Mouse (Mus musculus) kidney, postnatal 0 days (tissue): ENCODE data around the gene Dock6. TPM values are rescaled to one million over a fixed set of nuclear protein-coding genes. Genes with fewer than 3 reads are reported as not detected.

Experiments used
- ATAC-seq: fragments of 200-750 bp; cut with Nextera tagmentation; replicated peaks from 2 replicates; pipeline ENCODE4 v1.8.0; 2017; ENCODE audit warnings: low read depth, moderate number of reproducible peaks, moderate TSS enrichment, moderate library complexity; ENCODE audit not compliant: low FRiP score
- DNase-seq: peaks from one replicate; pipeline ENCODE4 v3.0.0-alpha.2; 2016; ENCODE audit warnings: low spot score
- H3K27ac ChIP-seq: fragments of 300-500 bp; sonication (generic); 2 replicates; pipeline ENCODE4 v1.5.1; 2014; ENCODE audit warnings: mild to moderate bottlenecking
- H3K27me3 ChIP-seq: fragments of 300-500 bp; sonication (generic); 2 replicates; pipeline ENCODE4 v1.6.1; 2014; ENCODE audit warnings: low read length, mixed read lengths; ENCODE audit not compliant: insufficient read depth
- H3K36me3 ChIP-seq: fragments of 300-500 bp; sonication (generic); 2 replicates; pipeline ENCODE4 v1.6.1; 2014; ENCODE audit warnings: low read length, mixed read lengths; ENCODE audit not compliant: insufficient read depth
- H3K4me1 ChIP-seq: fragments of 300-500 bp; sonication (generic); replicated peaks from 2 replicates; pipeline ENCODE4 v1.6.1; 2014; ENCODE audit warnings: antibody characterized with exemption, low read length, mixed read lengths; ENCODE audit not compliant: insufficient read depth
- H3K4me2 ChIP-seq: fragments of 300-500 bp; sonication (generic); 2 replicates; pipeline ENCODE4 v1.6.1; 2014; ENCODE audit warnings: mild to moderate bottlenecking, low read length, moderate library complexity, mixed read lengths
- H3K4me3 ChIP-seq: fragments of 300-500 bp; sonication (generic); replicated peaks from 2 replicates; pipeline ENCODE4 v1.5.1; 2014; ENCODE audit warnings: low read depth, low read length
- H3K9ac ChIP-seq: fragments of 300-500 bp; sonication (generic); 2 replicates; pipeline ENCODE4 v1.6.1; 2014; ENCODE audit warnings: low read depth, low read length
- H3K9me3 ChIP-seq: fragments of 300-500 bp; sonication (generic); replicated peaks from 2 replicates; pipeline ENCODE4 v1.6.1; 2016; ENCODE audit warnings: low read length, inconsistent platforms, mixed read lengths
- CTCF ChIP-seq: IDR thresholded peaks from 2 replicates; pipeline ENCODE4 v1.5.1; 2016; ENCODE audit warnings: antibody characterized with exemption, low read depth, mild to moderate bottlenecking, moderate library complexity
- WGBS: fragments of 180-500 bp; shearing (Covaris S2); extraction: QIAGEN DNeasy Blood & Tissue Kit; methylation state at CpG from one replicate; pipeline ENCODE4 v1.1.7; 2014; 5-methylcytosine and 5-hydroxymethylcytosine counted together
- polyA plus RNA-seq: library from polyadenylated mRNA; unstranded; fragments of >200 nt; fragmentation: Nextera tagmentation; extraction: Ambion mirVana; gene quantifications from 2 replicates; pipeline ENCODE4 v1.2.1, GENCODE M21; 2015

Gene Dock6
- polyA plus RNA-seq, 1 experiment from 2014 or later, result 28.3 TPM

DNA sequence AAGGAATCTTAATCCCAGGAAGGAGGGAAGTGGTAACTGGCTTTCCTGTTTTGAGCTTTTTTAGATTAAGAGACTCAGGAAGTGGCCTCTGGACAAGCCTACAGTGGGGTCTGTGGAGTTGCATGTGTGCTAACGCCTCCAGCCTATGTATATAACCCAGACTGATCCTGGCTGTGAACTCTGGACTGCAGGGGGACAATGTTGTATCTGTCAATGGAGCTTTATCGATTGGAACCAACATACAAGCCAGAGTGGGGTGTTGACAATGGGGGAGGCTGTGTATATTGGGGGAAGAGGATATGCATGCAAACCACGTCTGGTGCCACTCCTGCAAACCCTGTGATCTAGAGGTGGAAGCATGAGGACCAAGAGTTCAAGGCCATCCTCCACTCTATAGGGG lies 46.1 kb downstream of the Dock6 start:
- ATAC-seq, result no peak
- no peak for DNase-seq
- Histone ChIP-seq H3K4me2 (no peak overlapping the region), H3K9me3 (no peaks in the 10 kb centered on the region), H3K36me3 (peaks cover 14% of the 10 kb centered on the region), H3K4me3 (no peak overlapping the region), H3K9ac (no peak overlapping the region), H3K4me1 (0 out of 2 replicates have a peak, but pooled peaks cover 3% of the 10 kb centered on the region), H3K27ac (no peak overlapping the region), H3K27me3 (no peaks in the 10 kb centered on the region)
- TF ChIP-seq CTCF, result no peak
- WGBS, result 62% methylated on average over 3 of the region's 3 CpGs

DNA sequence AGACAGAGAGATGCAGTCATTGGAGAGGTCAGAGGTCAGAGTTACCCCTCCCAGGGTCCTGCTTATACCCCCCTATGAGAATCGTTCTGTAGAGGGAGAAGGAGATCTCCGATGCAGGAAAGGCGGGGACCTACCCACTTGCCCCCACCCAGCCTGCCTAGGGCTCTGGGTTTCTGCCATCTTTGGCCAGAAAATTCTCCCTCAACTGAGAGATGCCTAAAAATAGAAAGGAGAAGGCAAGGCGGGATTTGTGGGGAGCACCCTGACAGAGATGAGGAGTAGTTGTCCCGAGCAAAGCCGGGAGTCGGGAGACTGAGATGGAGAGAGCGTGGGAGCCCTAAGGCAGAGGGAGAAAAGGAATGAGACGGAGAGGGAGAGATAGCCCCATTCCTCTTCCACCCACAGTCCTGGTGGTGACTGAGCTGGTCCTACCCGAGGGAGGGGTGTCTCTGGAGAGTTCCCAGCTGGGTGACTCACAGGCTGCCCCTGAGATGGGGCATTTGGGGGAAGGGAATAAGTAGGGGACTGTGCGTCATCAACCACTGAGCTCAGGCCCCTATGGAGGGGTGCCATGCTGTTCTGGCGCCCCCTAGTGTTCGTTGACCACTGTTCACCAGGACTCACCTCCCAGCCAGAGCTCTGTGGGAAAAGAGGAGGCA lies 48.3 kb downstream of the Dock6 start:
- H3K9ac ChIP-seq, result no peak overlapping the region
- H3K4me1 ChIP-seq, result 0 out of 2 replicates have a peak, but pooled peaks cover 3% of the 10 kb centered on the region
- peak; percentile 89 for ATAC-seq
- peak; percentile 90 for TF ChIP-seq CTCF
- H3K4me2 ChIP-seq, result no peak overlapping the region
- H3K4me3 ChIP-seq, result no peak overlapping the region
- H3K9me3 ChIP-seq, result no peaks in the 10 kb centered on the region
- DNase-seq, result peak; percentile 91
- H3K36me3 ChIP-seq, result peaks cover 9% of the 10 kb centered on the region; the same call in 1 of the 2 replicates
- WGBS, result 43% methylated on average over 13 of the region's 13 CpGs
- H3K27ac ChIP-seq, result no peak overlapping the region
- H3K27me3 ChIP-seq, result no peaks in the 10 kb centered on the region

GRCm38 (mm10) chr9:21801591-21801990 lies 50.8 kb downstream of the Dock6 start:
- H3K27me3 ChIP-seq, result no peaks in the 10 kb centered on the region
- no peak overlapping the region for H3K27ac ChIP-seq
- H3K4me1 ChIP-seq, result peaks cover 4% of the 10 kb centered on the region; the same call in 1 of the 2 replicates
- no peak overlapping the region for H3K9ac ChIP-seq
- ATAC-seq (no peak), DNase-seq (no peak)
- no peaks in the 10 kb centered on the region for H3K9me3 ChIP-seq
- no peak overlapping the region for H3K4me2 ChIP-seq
- TF ChIP-seq CTCF, result no peak
- no peak overlapping the region for H3K4me3 ChIP-seq
- 95% methylated on average over 7 of the region's 7 CpGs for WGBS
- H3K36me3 ChIP-seq, result peaks cover 9% of the 10 kb centered on the region; the same call in 1 of the 2 replicates

DNA sequence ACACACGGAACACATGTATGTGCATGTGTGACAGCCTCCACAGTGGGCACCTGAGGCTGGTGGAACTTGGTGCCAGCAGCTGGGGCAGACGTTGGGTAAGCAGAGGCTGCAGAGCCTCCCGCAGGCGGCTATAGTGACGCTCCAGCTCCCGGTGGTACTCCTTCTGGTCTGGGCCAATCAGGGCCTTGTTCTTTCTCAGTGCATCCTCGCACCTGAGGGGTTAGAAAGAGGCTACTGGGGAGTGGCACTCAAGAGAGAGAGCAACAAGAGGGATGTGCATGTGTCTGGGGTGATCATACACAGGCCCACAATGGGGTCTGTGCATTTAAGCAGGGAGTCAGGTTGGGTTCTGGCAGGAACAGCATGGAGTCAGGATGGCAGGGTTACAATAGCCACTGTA lies 51.3 kb downstream of the Dock6 start:
- TF ChIP-seq CTCF, result no peak
- H3K27ac ChIP-seq, result no peak overlapping the region
- peaks cover 7% of the 10 kb centered on the region; the same call in 1 of the 2 replicates for H3K4me1 ChIP-seq
- no peaks in the 10 kb centered on the region for H3K9me3 ChIP-seq
- H3K4me2 ChIP-seq, result no peak overlapping the region
- no peak for ATAC-seq
- no peaks in the 10 kb centered on the region for H3K27me3 ChIP-seq
- H3K4me3 ChIP-seq, result no peak overlapping the region
- DNase-seq, result no peak
- WGBS, result 78% methylated on average over 7 of the region's 7 CpGs
- H3K36me3 ChIP-seq, result peaks cover 9% of the 10 kb centered on the region; the same call in 1 of the 2 replicates
- H3K9ac ChIP-seq, result no peak overlapping the region

- peaks cover 11% of the 10 kb centered on the region; the same call in 1 of the 2 replicates for H3K4me1 ChIP-seq
- no peak overlapping the region for H3K9ac ChIP-seq
- no peaks in the 10 kb centered on the region for H3K9me3 ChIP-seq
- no peak overlapping the region for H3K4me3 ChIP-seq
- peak overlapping the region; percentile 92; the same call in 1 of the 2 replicates for H3K27ac ChIP-seq
- no peak for ATAC-seq
- no peaks in the 10 kb centered on the region for H3K27me3 ChIP-seq
- DNase-seq, result no peak
- WGBS, result 34% methylated on average over 3 of the region's 3 CpGs
- H3K4me2 ChIP-seq, result peak overlapping the region; percentile 69
- H3K36me3 ChIP-seq, result peaks cover 22% of the 10 kb centered on the region
- TF ChIP-seq CTCF, result no peak
Observed at GRCm38 (mm10) chr9:21799010-21799350, 53.5 kb downstream of the Dock6 start.

DNA sequence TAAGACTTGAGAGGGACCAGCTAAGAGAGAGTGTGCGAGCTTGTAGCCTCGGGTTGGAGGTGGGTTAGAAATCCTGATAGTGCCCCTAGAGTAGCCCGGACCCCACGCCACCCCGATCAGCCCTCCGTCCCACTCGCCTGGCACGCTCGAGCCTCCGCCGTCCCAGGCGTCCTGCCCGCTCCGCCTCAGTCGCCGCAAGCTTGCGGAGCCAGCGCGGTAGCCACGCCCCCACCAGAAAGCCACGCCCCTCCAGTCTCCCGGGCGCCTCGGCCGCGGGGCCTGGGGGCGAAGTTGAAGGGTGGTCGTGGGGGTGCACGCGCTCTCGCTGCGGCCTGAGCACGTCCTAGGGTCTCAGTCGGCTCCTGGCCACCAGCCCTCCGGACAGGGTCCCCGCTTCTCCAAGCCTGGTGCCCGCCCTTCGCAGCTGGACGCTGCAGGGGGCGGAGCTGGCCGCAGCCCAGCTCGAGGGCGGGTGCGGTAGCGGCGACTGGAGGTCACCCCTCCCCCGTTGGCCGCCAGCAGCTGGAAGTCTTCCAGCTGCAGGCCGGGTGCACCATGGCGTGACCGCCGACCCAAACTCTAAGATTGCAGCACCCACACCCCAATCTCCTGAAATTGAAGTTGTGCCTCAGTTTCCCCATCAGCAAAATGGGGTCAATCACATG lies 54.0 kb downstream of the Dock6 start, which contains the start of gene Kank2:
Gene Kank2 (minus strand): TSS at position 400 of the 665 bp plus-strand sequence.
- no peaks in the 10 kb centered on the region for H3K9me3 ChIP-seq
- ATAC-seq, result peak; percentile 83
- H3K36me3 ChIP-seq, result peaks cover 23% of the 10 kb centered on the region
- no peak for TF ChIP-seq CTCF
- peak within 1 kb of the TSS; percentile 92 for H3K27ac ChIP-seq
- peak within 1 kb of the TSS; percentile 69 for H3K4me2 ChIP-seq
- DNase-seq, result peak; percentile 88
- peaks cover 11% of the 10 kb centered on the region; the same call in 1 of the 2 replicates for H3K4me1 ChIP-seq
- WGBS, result under 1% methylated on average over 51 of the region's 52 CpGs
- no peaks in the 10 kb centered on the region for H3K27me3 ChIP-seq
- H3K9ac ChIP-seq, result peak within 1 kb of the TSS; percentile 80
- H3K4me3 ChIP-seq, result peak within 1 kb of the TSS; percentile 76
